Mouse (Mus musculus) heart, postnatal 25 days (tissue): Measurements from ENCODE around the gene Plet1. TPM values are rescaled to one million over a fixed set of nuclear protein-coding genes. Genes with fewer than 3 reads are reported as not detected.

ENCODE experiments used
- DNase-seq: peaks from one replicate; pipeline ENCODE4 v3.0.0; 2022; ENCODE audit warnings: low spot score
- intact Hi-C: fragments of 180-260 bp; cut with DNase I; formaldehyde crosslinking; loops from one replicate; pipeline ENCODE4 v1.15.1; 2025
- total RNA-seq, 2 experiments: library from RNA; stranded (reverse); gene quantifications; 2 replicates each; pipeline ENCODE4 v1.2.3; 2021

The Plet1 gene
- total RNA-seq: 1 to 10 TPM; 1.6 to 2.2 TPM

DNA sequence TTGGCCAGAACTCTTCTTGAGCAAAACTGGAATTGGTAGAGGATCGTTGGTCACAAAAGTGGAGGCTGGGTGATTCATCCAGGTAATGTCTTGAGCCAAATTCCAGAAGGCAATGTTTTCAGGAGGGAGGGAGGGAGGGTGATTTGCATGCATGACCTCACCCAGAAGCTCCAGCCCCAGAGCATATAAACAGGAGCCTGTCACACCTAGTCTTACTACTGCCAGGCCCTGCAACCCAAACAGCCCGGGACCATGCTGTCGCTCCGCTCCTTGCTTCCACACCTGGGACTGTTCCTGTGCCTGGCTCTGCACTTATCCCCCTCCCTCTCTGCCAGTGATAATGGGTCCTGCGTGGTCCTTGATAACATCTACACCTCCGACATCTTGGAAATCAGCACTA is at the start of gene Plet1:
Plet1 (plus strand) TSS at position 215 of the 400 bp plus-strand sequence.
- intact Hi-C loops: no loop called here
- no peak for DNase-seq

DNA sequence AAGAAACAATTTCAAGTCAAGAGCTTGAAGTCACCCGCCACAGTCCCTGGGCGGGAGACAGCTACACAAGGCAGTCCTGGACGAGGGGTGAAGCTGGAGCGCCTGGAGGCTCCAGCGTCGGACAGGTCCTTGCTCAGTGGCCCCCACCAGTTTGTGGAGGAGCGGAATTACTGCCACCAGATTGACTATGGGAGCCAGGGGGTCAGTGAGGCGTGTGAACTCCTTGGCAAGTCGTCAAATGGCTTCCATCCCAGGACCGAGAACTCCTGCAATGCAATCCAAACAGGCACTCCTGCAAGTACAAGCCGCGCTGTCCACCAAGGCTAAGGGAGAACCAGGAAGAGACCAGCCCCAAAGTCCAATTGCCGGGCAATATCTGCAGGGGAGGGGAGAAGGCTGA is 45.3 kb upstream of the Plet1 start:
- DNase-seq: no peak
- intact Hi-C loops: loop anchor here (10.0 kb wide), 1 partner anchor 226 kb away; no protein-coding TSS in a partner anchor

DNA sequence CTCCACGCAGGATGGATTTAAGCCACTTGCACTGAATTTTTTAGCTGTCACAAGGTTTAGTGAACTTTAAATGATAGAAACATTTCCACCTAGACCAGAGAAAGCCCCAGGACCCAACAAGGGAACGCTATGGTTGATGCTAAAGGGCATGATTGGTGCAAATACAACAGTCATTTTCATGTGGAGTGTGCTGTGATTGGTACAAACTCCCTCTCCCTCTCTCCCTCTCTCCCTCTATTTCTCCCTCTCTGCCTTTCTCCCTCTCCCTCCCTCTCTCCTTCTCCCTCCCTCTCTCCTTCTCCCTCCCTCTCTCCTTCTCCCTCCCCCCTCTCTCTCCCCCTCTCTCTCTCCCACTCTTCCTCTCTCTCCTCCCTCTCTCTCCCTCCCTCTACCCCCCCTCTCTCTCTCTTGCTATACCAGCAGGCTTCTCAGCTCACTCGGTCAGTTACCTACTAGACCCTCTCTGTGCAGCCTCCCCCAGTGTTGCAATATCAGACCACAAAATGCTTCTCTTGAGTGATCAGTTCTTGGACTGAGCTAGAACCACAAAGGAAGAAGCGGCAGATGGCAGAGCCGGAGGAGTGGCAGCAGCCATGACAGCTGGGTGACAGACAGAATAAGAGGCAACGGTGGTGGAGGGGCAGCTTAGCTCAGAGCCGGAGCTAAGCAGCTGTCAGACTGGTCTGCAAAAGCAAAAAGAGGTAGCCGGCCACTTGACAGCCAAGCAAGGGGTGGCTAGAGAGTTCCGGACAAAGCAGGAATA is 42.7 kb upstream of the Plet1 start:
- intact Hi-C loops: no loop called here
- no peak for DNase-seq

DNA sequence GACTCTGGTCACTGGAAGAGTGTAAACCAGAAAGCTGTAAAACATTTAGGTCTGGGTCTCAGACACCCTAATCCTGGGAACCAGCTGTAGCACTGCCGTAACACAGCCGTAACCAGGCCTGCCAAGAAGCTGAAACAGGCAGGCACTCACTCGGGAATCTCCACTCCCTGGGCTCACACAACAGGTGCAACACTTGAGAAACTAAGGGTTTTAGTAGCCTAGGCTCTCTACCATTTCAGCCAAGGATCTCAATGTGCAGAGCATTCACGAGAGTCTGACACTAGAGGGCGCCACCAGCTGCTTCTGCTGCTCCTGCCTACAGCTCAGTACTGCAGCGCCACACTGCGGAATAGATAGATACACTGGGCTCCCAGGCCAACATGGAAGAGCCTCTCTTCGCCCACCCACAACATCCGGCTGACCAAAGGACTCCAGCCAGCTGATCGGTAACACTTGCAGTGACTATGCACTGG is 42.0 kb upstream of the Plet1 start:
- intact Hi-C loops: no loop called here

DNA sequence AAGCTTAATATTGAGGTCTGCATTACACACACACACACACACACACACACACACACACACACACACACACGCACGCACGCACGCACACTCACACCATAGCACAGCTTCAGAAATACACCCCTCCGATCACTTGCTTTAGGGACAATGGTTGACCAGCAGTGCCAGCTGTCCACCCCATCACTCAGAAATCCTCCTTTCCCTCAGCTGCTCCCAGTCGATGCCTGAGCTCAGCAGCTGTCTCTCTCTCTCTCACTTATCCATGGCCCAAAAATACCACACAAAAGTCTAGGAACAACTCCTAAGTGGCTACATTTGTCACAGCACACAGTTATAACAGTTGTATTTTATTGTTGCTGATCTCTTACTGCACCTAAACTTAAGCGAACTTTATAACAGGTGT is 36.7 kb upstream of the Plet1 start:
- DNase-seq: no peak
- intact Hi-C loops: no loop called here

More for the DNA sequence above, 42.0 kb upstream of the Plet1 start:
- DNase-seq: peak; percentile 24

DNA sequence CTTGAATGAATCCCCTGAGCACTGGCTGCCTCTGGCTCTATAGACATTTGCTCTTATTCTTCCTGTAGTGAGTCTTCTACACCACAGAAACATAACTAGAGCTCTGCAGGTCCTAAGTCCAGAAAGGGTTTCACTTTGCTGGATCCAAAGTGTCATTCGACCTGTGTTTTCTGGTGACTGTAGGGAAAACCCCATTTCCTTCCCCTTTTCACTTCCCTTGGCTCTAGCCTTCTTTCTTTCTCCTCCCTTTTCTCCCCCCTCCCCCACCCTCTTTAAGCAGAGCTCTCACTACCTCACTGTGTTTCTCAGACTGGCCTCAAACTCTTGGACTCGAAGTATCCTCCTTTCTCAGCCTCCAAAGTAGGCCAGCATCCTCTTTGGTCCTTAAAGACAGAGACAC is 34.8 kb upstream of the Plet1 start:
- intact Hi-C loops: no loop called here

DNA sequence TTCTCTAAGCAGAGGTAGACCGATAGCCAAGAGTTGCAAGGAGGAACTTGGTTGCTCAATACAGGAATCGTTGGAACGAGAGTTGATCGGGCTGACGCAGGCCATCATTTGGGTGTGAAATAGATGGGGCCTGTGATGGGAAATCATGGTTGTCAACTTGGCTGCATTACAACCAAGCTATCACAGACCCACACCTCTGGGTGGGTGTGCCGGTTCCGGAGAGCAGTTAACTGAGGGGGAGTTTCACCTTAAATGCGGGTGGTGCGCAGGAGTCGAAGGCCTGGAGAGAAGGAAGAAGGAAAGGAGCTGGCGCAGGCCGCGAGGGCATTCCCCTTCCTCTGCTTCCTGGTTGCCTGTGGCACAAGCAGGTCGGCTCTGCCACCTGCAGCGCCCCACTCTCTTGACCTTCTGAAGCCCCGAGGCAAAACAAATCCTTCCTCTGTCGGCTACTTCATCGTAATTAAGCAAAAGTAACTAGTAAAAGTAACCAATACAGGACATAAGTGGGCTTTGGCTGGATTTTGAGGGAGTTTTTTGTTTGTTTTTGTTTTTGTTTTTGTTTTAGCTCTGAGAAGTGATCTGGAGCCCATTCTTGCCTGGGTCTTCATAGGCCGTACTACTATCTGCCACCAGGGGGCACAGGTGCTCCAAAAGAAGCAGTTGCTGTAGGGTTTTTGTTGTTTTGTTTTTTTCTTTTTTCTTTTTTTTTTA is 31.7 kb upstream of the Plet1 start:
- intact Hi-C loops: loop anchor here (1.0 kb wide), 1 partner anchor 66 kb away; the partner anchor contains the start of gene Pts
- peak; percentile 19 for DNase-seq

More for the DNA sequence above, 34.8 kb upstream of the Plet1 start:
- DNase-seq: no peak

DNA sequence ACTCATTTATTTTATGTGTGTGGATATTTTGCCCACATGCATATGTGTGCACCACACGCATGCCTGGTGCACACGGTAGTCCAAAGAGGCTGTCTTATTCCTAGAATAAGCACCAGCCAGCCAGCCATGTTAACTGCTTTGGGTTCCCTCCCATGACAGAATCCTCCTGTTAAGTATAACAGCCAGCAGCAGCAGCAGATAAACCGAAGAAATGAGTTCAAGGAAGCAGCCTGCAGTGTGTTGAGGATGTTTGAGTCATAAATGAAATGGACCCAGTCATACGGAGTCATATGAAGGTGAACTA is 31.2 kb upstream of the Plet1 start:
- intact Hi-C loops: loop anchor here (1.0 kb wide), 1 partner anchor 65 kb away; the partner anchor contains the start of gene Pts
- DNase-seq: no peak

DNA sequence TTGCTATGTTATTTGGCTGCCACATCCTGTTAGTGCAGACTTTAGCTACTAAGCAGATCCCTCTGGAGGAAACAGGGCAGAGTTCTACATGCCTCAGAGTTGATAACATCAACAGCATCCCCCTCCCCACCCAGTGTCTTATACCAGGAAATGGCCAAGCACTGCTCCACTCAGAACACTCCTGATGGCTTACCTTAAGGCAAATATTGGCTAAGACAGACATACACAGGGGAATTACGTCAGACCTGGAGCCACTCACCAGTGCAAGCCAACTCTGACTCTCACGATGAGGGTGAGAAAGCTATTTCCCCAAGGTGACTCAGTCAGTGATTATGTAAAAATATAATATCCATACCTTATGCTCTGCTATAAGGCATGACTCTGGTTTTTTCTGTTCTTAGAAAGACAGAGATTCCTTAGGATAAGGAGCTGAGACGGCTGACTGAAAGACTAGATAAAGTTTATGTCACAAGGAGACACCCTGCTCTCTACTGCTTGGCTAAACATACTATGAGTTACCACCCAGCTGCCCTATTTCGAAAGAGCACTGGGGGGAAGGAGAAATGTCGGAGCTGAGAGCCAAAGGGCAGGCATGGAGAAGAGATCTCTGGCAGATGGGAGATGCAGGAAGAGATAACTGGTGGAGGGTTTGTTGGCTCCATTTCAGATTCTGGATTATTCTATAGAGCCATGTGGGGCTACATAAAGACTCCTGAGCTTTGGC is 23.8 kb upstream of the Plet1 start:
- intact Hi-C loops: no loop called here
- DNase-seq: no peak

DNA sequence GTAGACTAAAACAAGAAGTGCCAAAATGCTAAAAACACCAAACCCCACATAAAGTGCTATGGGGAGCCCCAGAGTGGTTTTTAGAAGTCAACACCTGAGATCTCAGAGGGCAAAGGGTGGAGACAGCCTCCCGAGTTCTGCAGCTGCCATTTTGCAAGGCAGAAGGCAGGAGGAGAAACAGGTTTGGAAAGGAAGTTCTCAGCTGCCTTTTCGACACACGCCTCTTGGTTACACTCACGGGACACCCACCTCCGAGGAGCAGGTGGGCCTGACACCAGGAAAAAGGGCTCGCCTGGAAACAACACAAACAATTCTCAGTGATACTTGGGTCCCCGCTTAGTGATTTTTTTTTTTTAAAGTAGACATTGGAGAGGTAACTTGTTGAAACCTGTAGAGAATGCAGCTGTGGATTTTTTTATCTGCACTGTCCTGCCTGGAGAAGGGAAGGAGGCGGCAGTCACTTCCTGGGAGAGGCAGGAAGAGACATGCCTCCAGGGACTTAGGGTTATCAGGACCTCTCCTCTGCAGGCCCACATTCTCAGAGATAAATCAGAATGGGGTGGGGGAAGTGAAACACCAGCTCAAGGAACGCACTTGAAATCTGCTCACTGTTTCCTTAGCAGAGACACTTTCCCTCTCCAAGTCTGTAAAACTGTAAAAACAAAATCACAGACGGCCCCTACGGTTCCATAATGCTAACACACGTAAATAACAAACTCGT is 23.0 kb upstream of the Plet1 start:
- intact Hi-C loops: no loop called here
- DNase-seq: no peak

DNA sequence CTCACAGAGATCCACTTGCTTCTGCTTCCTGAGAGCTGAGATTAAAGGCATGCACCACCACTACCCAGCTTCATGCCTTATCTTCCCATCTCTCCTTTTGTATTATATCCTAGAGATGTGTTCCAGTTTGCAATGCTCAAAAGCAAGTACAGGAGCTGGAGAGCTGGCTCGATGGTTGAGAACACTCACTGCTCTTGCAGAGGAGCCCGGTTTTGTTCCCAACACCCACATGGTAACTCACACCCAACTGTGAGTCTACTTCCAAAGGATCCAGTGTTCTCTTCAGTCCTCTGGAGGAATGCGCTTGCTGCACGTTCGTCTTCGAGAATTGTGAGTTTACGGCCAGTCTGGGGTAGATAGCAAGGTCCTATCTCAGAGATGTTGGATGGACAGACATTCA is 19.0 kb upstream of the Plet1 start:
- no peak for DNase-seq
- intact Hi-C loops: no loop called here

DNA sequence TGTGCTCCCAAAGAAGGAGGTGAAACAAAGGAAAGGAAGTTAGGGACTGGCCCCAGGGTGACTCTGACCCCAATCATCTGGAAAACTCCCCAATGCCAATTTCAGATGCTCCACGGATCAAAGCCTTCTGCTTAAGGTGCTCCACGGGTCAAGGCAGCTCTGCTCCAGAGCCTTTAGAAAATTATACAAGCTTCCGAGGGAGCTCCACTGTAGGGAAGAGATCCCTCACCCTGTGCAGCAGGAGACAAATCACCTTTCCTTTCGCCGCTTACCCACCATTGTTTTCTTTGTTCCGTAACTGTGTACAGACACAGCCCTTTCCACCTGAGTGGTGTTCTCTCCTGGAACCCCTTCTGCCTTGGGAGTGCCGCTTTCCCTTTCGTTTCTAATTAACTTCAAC is 18.6 kb upstream of the Plet1 start:
- DNase-seq: no peak
- intact Hi-C loops: no loop called here

DNA sequence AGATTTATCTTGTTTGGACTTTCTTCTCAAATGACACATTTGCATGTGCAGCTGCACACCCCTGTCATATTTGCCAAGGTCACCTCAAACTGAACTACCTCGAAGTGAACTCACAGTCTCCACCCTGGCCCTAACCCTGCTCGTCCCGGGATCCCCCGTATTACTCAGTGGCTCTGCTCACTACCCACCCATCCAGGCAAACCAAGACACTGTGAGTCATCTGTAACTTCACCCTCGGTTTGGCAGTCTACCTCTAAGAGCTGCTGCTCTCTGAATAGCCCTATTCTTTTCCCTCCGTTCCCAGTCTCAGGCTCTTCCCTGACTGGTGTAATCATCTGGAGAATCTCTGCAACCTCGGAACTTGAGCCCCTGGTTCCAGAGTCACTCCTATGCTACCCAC is 17.7 kb upstream of the Plet1 start:
- intact Hi-C loops: no loop called here

DNA sequence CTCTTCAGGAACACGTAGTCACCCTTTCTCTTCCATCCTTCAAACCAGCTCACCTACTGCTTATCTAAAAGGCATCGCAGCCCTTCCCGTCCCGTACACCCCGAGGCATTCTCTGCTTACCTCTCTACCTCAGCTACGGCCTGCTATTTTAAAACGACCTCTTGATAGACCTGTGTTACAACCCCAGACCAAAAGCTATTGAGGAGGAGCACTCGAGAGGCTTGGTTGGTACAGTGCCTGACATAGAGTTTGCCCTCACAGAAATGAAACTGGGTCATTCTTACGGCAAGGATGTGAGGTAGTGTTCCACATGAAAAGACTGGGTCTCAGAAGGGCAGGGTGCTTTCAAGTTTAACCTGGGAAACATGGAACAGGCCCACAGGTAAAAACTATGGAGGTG is 17.1 kb upstream of the Plet1 start:
- DNase-seq: no peak
- intact Hi-C loops: no loop called here

More for the DNA sequence above, 17.7 kb upstream of the Plet1 start:
- DNase-seq: no peak

DNA sequence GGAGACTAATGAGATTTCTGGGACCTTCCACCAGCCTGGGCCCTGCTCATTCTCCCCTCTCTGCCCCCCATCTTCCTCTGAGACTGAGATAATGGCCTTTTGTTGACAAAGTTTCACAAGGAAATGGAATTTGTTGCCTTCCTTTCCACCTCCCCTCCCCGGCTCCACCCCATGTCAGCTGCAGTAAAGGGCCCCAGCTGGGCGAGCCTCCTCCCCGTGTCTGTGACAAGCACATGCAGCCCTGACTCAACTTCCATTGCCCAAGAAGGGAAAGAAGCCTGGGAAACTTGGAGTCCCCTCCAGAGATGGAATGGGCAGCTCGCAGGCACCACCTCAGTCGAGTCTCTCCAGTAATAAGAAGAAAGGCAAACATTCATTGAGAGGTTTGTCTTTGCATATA is 15.5 kb upstream of the Plet1 start:
- intact Hi-C loops: no loop called here
- DNase-seq: no peak

DNA sequence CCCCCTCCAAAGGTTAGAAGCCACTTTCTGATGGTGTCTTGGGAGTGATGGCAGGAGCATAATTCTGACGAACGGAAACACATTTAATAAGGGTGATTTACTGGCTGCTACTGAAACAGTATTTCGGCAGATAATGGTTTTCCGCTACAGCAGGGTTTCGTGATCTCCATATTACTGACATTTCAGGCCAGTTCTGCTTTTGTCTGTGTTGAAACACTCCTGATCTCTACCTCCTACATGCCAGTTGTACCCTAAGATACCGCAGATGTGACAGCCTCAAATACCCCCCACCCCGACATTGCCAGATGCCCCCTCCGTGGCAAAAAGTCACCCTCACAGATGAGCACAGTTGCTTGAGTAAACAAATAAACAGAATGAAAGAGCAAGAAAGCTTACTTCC is 14.8 kb upstream of the Plet1 start:
- DNase-seq: no peak
- intact Hi-C loops: no loop called here

DNA sequence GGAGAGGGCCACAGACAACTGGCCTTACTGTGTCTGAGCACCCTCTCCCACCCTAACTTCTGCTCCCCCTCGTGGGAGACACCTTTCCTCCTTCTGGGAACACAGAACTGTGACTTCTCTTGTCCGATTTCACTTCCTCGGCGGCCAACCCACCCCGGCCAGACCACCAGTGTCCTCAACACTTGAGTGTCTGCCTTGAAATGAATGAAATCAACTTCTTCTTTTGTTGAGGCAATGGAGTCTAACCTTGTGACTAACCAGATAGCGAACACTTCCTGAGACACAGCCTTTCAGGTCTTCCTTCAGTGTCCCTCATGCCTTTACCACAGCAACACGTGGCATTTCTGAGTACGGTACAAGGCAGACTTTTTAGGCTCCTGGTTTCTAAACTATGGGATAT is 11.6 kb upstream of the Plet1 start:
- intact Hi-C loops: no loop called here
- no peak for DNase-seq

DNA sequence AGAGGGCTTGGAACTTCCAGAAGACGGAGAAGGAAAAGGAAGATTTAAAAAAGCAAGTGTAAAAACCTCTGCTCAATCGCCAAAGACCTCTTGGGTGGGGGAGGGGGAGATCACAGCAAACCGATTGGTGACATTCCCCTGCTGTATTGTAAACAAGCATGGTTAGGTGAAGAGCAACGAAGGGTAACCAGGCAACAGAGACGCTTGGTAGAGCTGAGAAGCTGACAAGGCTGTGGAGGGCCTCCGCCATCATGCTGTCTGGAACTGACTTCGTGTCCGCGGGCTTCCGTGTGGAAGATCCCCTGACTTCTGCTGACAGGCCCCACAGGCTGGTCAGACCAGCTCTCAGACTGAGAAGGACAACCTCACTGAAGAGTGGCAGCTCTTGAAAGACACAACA is 8.8 kb upstream of the Plet1 start:
- intact Hi-C loops: no loop called here
- DNase-seq: no peak

DNA sequence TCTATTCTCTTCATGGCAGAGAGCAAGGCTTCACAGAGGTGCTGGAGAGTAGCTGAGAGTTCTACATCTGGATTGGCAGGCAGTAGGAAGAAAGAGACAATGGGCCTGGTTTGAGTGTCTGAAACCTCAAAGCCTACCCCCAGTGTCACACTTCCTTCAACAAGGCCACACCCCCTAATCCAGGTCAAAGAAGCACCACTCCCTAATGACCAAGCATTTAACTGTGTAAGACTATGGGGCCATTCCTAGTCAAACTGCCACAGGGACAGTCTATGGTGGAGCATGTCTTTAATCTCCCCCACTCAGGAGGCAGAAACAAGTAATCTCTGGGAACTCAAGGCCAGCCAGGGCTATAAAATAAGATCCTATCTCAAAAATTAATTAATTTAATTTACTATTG is 3.5 kb upstream of the Plet1 start:
- DNase-seq: no peak
- intact Hi-C loops: no loop called here

DNA sequence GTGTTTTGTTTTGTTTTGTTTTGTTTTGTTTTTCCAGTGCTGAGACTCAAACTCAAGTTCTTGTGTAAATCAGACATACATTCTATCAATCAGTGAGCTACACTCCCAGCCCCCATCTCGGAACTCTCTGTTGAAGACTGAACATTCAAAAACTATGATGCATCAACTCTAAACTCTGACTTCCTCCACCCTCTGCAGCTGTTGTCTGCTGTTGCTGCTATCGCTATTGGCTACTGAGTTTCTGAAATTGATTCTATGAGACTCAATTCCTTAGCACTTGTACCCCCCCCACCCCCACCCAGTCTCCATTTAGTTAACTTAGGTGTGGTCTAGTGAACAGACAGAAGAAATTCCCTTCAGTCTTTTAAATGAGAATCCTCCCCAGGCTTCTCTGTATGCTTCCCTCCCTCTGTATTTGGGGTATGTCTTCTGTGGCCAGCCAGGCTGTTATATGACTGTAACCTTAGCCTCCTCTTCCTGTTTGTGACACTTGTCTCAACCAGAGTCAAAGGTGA is 2.7 kb upstream of the Plet1 start:
- no peak for DNase-seq
- intact Hi-C loops: no loop called here
